Mouse (Mus musculus) ES-Bruce4 (cell line): Measurements from ENCODE around the gene Mrrf. TPM values are rescaled to one million over a fixed set of nuclear protein-coding genes. Genes with fewer than 3 reads are reported as not detected.
A peak's percentile ranks its signal among the peaks of the same experiment; 100 is the strongest.

Experiments
- H3K27ac ChIP-seq: 2 replicates; pipeline ENCODE4 v1.5.1; 2012; ENCODE audit warnings: low read length, inconsistent platforms; ENCODE audit not compliant: insufficient read depth
- H3K27me3 ChIP-seq: 2 replicates; pipeline ENCODE4 v1.6.1; 2012; ENCODE audit warnings: mild to moderate bottlenecking, low read length, inconsistent platforms; ENCODE audit not compliant: control insufficient read depth, poor library complexity, insufficient read depth, severe bottlenecking
- H3K36me3 ChIP-seq: 2 replicates; pipeline ENCODE4 v1.6.1; 2012; ENCODE audit warnings: inconsistent platforms, mild to moderate bottlenecking, low read length, moderate library complexity; ENCODE audit not compliant: control insufficient read depth, poor library complexity, insufficient read depth, severe bottlenecking
- H3K4me1 ChIP-seq: one replicate; pipeline ENCODE4 v1.8.1; 2011; ENCODE audit warnings: low read length; ENCODE audit not compliant: control insufficient read depth, insufficient read depth
- H3K4me3 ChIP-seq: 2 replicates; pipeline ENCODE4 v1.5.1; 2011; ENCODE audit warnings: low read depth, mild to moderate bottlenecking, low read length
- H3K9ac ChIP-seq: 2 replicates; pipeline ENCODE4 v1.6.1; 2012; ENCODE audit warnings: low read depth, mild to moderate bottlenecking, inconsistent platforms; ENCODE audit not compliant: poor library complexity, severe bottlenecking
- H3K9me3 ChIP-seq: replicated peaks from 2 replicates; pipeline ENCODE4 v1.6.1; 2012; ENCODE audit warnings: mild to moderate bottlenecking, low read length, inconsistent platforms; ENCODE audit not compliant: control insufficient read depth, poor library complexity, insufficient read depth, severe bottlenecking
- CTCF ChIP-seq: IDR thresholded peaks from one replicate; pipeline ENCODE4 v1.8.1; 2011; ENCODE audit warnings: low read depth, low read length
- EP300 ChIP-seq: IDR thresholded peaks from 2 replicates; pipeline ENCODE4 v1.6.1; 2011; ENCODE audit warnings: low read depth, low read length; ENCODE audit not compliant: insufficient read depth
- POLR2A ChIP-seq: IDR thresholded peaks from one replicate; pipeline ENCODE4 v1.8.1; 2011; ENCODE audit warnings: low read length; ENCODE audit not compliant: insufficient read depth
- polyA plus RNA-seq: library from polyadenylated mRNA; stranded (reverse); fragments of >200 nt; gene quantifications from 2 replicates; pipeline ENCODE4 v1.2.4, GENCODE M21; 2011; ENCODE audit warnings: low read depth; ENCODE audit not compliant: missing spikeins, insufficient read depth, insufficient read length

Gene Mrrf
- polyA plus RNA-seq, 1 experiment: 35.9 TPM

DNA sequence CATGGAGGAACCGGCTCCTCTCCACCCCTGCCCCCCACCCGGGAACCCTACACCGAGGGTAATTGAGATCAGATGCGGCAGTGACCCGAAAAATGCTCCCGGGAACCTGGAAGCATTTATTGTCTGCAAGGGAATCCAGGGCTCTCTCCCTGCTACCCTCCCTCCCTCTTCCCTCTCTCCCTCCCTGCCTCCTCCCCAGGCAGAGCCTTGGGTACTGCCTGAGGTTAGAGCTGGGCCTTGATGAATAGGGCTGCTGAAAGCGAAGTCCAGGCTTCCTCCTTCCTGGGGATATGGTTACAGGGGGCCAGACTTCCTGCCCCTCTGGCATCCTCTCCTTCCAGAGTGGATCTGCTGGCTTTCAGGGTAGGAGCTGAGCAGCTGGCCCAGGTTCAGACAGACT, 75.6 kb downstream of the Mrrf start:
- Histone ChIP-seq H3K4me1 (peaks cover 2% of the 10 kb centered on the region), H3K4me3 (no peak overlapping the region), H3K27ac (no peak overlapping the region), H3K9ac (no peak overlapping the region), H3K27me3 (no peaks in the 10 kb centered on the region; the same call in 1 of the 2 replicates), H3K36me3 (no peaks in the 10 kb centered on the region), H3K9me3 (no peaks in the 10 kb centered on the region)
- TF ChIP-seq CTCF: no peak
- no peak for TF ChIP-seq EP300
- TF ChIP-seq POLR2A: no peak

DNA sequence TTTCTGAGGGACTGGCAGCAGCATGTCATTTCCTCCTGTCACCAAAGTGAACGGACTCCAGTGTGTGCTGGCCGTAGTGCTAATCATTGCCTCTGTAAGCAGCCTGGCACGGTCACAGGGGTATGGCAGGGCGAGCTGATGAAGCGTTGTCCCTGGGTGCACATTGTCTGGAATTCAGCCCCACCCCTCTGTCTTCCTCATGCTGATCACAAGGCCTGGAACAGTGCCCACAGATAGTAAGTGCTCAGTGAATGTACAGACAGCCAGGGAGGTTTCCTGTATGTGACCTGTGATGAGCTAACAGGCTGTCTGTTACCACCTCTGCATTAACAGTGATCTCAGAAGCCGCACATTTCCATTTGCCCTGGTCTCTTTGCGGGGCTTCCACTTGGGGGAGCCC, 76.9 kb downstream of the Mrrf start:
- Histone ChIP-seq H3K4me1 (peaks cover 7% of the 10 kb centered on the region), H3K36me3 (no peaks in the 10 kb centered on the region), H3K27me3 (no peaks in the 10 kb centered on the region; the same call in 1 of the 2 replicates), H3K27ac (no peak overlapping the region), H3K4me3 (no peak overlapping the region), H3K9ac (no peak overlapping the region), H3K9me3 (no peaks in the 10 kb centered on the region)
- no peak for TF ChIP-seq EP300
- no peak for TF ChIP-seq CTCF
- no peak for TF ChIP-seq POLR2A

DNA sequence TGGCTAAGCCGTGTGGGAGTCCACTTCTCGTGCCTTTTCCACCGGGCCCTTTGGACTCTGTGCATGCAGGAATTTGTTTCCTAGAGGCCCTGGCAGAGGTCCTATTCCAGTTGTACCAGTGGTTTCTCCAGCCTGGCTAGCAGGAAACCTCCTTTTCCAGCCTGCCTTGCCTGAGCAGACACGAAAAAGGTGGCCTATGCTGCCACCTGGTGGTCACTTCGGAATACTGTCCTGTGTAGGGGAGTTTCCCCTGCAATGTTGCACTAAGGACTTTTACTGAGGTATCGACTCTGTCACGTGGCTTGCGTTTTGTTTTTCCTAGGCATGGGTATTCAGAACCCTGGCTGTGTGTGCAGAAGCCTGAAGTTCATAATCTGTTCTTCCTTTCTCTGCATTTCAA, 77.8 kb downstream of the Mrrf start:
- Histone ChIP-seq H3K36me3 (no peaks in the 10 kb centered on the region), H3K27ac (no peak overlapping the region), H3K9ac (no peak overlapping the region), H3K27me3 (no peaks in the 10 kb centered on the region; the same call in 1 of the 2 replicates), H3K4me1 (peaks cover 7% of the 10 kb centered on the region), H3K9me3 (no peaks in the 10 kb centered on the region), H3K4me3 (no peak overlapping the region)
- TF ChIP-seq CTCF: peak; percentile 85
- TF ChIP-seq EP300: no peak

DNA sequence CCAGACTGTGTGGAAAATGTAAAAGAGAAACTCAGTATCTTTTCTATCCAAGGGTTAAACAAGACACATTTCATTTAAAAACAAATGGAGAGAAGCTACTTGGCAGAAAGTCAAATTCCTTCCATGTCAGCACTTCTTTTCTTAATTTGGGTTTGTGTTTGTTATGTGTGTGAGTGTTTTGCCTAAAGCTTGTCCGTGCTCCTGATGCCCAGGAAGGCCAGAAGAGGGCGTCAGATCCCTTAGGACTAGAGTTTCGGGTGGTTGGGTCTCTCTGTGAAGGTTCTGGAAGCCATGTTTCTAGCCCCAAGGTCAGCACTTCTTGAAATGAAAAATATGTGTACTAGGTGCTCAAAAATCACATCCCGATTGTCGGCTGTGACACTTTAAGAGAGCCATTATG, 78.2 kb downstream of the Mrrf start:
- no peaks in the 10 kb centered on the region; the same call in 1 of the 2 replicates for H3K27me3 ChIP-seq
- no peak overlapping the region for H3K9ac ChIP-seq
- TF ChIP-seq EP300 (no peak), POLR2A (no peak), CTCF (peak; percentile 69)
- H3K36me3 ChIP-seq: no peaks in the 10 kb centered on the region
- H3K4me1 ChIP-seq: peaks cover 7% of the 10 kb centered on the region
- no peak overlapping the region for H3K4me3 ChIP-seq
- H3K27ac ChIP-seq: no peak overlapping the region
- no peaks in the 10 kb centered on the region for H3K9me3 ChIP-seq

- Histone ChIP-seq H3K27me3 (no peaks in the 10 kb centered on the region; the same call in 1 of the 2 replicates), H3K4me3 (no peak overlapping the region), H3K27ac (no peak overlapping the region), H3K4me1 (peaks cover 7% of the 10 kb centered on the region), H3K36me3 (no peaks in the 10 kb centered on the region), H3K9me3 (no peaks in the 10 kb centered on the region), H3K9ac (no peak overlapping the region)
- TF ChIP-seq POLR2A (no peak), EP300 (no peak), CTCF (no peak)
Measured at GRCm38 (mm10) chr2:36215203-36215739, 79.1 kb downstream of the Mrrf start.

DNA sequence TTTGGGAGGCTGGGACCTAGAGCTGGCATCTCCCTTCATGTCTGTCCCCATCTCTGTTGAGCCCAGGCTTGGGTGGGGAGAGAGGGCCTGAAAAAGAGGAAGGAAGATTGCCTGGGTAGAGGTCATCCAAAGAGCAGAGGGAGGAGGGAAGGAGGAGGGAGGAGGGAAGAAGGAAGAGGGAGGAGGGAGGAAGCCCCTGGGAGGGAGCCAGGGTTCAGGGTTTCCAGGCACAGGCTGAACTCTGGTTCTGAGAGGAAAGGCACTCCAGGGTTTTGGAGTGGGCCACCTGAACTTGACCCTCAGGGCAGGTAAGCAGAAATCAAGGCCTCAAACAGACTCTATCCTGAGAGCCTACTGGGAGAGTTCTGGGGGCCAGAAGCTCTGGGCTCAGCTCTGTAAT, 80.4 kb downstream of the Mrrf start:
- Histone ChIP-seq H3K4me1 (peaks cover 7% of the 10 kb centered on the region), H3K36me3 (no peaks in the 10 kb centered on the region), H3K27me3 (no peaks in the 10 kb centered on the region), H3K9ac (no peak overlapping the region), H3K4me3 (no peak overlapping the region), H3K27ac (no peak overlapping the region), H3K9me3 (no peaks in the 10 kb centered on the region)
- TF ChIP-seq POLR2A: no peak
- TF ChIP-seq CTCF: no peak
- TF ChIP-seq EP300: no peak
